Mouse (Mus musculus) liver, embryonic 15.5 days (tissue): ENCODE measurements around the gene Scp2d1. TPM values are rescaled to one million over a fixed set of nuclear protein-coding genes. Genes with fewer than 3 reads are reported as not detected.

Source experiments
- ATAC-seq: fragments of 200-750 bp; cut with Nextera tagmentation; 2 replicates; pipeline ENCODE4 v1.8.0; 2017; ENCODE audit warnings: moderate number of reproducible peaks, mild to moderate bottlenecking, moderate library complexity; ENCODE audit not compliant: insufficient read depth
- H3K27ac ChIP-seq: fragments of 300-500 bp; sonication (generic); replicated peaks from 2 replicates; pipeline ENCODE4 v1.5.1; 2015; ENCODE audit warnings: mild to moderate bottlenecking, inconsistent platforms
- H3K27me3 ChIP-seq: fragments of 300-500 bp; sonication (generic); 2 replicates; pipeline ENCODE4 v1.6.1; 2015; ENCODE audit warnings: mild to moderate bottlenecking, inconsistent platforms
- H3K36me3 ChIP-seq: fragments of 300-500 bp; sonication (generic); replicated peaks from 2 replicates; pipeline ENCODE4 v1.6.1; 2015; ENCODE audit warnings: moderate library complexity, mild to moderate bottlenecking, inconsistent platforms
- H3K4me1 ChIP-seq: fragments of 300-500 bp; sonication (generic); replicated peaks from 2 replicates; pipeline ENCODE4 v1.6.1; 2015; ENCODE audit warnings: inconsistent platforms
- H3K4me2 ChIP-seq: fragments of 300-500 bp; sonication (generic); 2 replicates; pipeline ENCODE4 v1.6.1; 2015; ENCODE audit warnings: moderate library complexity, mild to moderate bottlenecking, inconsistent platforms
- H3K4me3 ChIP-seq: fragments of 300-500 bp; sonication (generic); replicated peaks from 2 replicates; pipeline ENCODE4 v1.5.1; 2015; ENCODE audit warnings: mild to moderate bottlenecking, inconsistent platforms
- H3K9ac ChIP-seq: fragments of 300-500 bp; sonication (generic); 2 replicates; pipeline ENCODE4 v1.6.1; 2015; ENCODE audit warnings: moderate library complexity, mild to moderate bottlenecking, inconsistent platforms
- H3K9me3 ChIP-seq: fragments of 300-500 bp; sonication (generic); replicated peaks from 2 replicates; pipeline ENCODE4 v1.6.1; 2016; ENCODE audit warnings: inconsistent platforms
- WGBS: fragments of 180-500 bp; shearing (Covaris S2); methylation state at CpG from one replicate; pipeline ENCODE4 v1.1.7; 2015; ENCODE audit warnings: mixed read lengths; ENCODE audit not compliant: insufficient replicate concordance; 5-methylcytosine and 5-hydroxymethylcytosine counted together
- polyA plus RNA-seq: library from polyadenylated mRNA; unstranded; fragments of >200 nt; fragmentation: Nextera tagmentation; extraction: Ambion mirVana; gene quantifications from 2 replicates; pipeline ENCODE4 v1.2.1, GENCODE M21; 2015

Scp2d1 gene
- polyA plus RNA-seq, 1 experiment from 2014 or later, result not detected

DNA sequence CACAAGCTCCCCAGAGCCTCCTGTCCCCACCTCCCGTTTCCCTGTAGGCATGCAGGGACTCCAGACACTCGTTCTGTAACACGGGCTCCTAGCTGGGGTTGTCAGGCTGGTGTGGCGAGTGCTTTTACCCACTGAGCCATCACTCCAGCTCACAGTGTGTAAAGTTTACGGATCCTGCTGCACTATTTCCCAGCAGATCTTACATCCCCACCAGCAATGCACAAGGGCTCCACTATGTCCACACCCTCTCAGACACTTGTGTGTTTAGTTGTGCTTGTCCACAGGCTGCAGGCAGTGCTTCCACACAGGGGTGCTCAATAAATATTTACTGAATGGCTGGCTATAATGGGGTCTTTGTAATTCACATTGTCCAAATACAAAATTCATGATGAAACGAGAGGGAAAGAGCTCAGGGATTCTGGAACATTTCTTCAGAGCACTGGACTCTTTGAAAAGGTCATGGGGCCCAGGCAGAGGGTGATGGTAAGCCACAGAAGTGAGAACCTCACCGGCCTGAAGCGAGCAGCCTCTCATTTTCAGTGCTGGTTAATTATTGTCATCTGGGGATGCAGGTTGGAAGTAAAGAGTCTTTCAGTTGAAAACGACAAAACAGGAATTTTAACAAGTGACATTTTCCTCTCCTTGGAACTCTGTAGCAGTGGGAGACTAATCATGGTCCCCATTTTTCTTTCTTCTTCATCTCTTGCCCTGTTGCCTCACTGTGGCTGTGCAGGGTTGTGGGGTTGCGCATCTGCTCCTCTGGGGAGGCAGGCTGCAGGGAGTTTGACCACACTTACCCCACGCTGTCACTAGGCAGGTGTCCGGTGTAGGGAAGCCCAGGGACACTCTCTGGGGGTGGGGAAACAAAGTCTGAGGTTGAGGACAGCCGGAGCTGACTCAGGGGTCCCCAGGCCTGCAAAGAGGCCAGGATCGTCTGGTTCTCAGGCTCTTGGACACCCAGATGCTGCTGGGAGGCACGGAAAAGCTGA is 15.4 kb upstream of the Scp2d1 start:
- H3K36me3 ChIP-seq, result no peaks in the 10 kb centered on the region
- WGBS, result 48% methylated on average over 15 of the region's 15 CpGs
- no peak overlapping the region for H3K27ac ChIP-seq
- ATAC-seq, result no peak
- no peaks in the 10 kb centered on the region for H3K27me3 ChIP-seq
- no peaks in the 10 kb centered on the region for H3K9me3 ChIP-seq
- no peak overlapping the region for H3K4me3 ChIP-seq
- no peak overlapping the region for H3K4me2 ChIP-seq
- H3K4me1 ChIP-seq, result no peaks in the 10 kb centered on the region
- no peak overlapping the region for H3K9ac ChIP-seq

DNA sequence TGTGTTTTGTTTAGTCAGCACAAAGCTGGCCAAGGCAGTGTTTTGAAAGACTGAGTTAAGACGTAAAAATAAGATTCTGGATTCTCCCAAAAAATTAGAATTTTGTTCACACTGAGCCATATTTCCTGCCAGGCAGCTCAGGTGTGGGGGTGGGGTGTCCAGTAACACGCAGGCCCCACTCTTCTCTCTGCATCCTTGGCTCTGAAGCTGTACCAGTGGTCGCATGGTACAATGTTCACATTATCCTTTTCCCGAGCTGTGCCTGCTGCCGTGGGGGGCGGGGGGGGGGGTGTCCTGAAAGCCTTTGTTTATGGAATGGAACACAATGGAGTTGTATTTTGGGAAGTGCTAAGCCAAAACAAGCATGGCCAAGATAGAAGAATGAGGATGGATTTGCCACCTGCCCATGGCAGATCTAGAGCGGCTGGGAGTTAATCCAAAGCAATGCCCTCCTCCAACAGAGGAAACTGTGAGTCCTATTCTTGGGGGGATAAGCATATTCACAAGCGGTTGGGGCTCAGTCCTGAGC is 5.1 kb downstream of the Scp2d1 start:
- H3K4me2 ChIP-seq, result no peak overlapping the region
- no peaks in the 10 kb centered on the region for H3K9me3 ChIP-seq
- H3K4me3 ChIP-seq, result no peak overlapping the region
- H3K4me1 ChIP-seq, result no peaks in the 10 kb centered on the region
- 68% methylated on average over 8 of the region's 8 CpGs for WGBS
- H3K27me3 ChIP-seq, result no peaks in the 10 kb centered on the region
- no peak overlapping the region for H3K9ac ChIP-seq
- no peaks in the 10 kb centered on the region for H3K36me3 ChIP-seq
- no peak overlapping the region for H3K27ac ChIP-seq
- no peak for ATAC-seq

DNA sequence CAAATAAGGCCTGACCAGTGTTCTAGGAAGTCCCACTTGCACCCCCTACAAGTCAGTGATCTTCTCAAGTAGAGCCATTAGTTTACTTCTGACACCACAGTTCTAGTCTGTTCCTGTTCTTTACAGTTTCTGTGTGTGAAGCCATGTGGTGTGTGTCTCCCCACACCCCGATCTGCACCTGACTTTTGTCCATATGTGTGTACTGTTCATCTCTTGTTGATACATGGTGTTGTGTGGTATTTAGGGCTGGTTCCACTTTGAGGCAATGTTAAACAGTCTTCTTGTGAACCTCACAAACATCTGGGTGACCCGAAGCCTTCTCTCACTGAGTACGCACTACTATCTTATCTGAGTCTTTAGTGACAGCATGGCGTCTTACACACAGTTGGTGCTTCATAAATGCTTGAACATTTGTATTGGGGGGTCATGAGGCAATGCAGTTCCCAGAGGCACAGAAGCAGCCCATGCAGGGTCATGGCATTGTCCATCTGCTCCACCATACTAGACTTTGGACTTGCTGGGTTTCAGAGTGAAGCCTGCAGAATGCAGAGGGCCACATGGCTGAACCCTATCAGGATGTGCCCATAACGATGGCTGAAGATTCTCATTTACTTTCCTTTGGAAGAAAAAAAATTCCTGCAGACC is 13.3 kb downstream of the Scp2d1 start:
- H3K27ac ChIP-seq, result no peak overlapping the region

DNA sequence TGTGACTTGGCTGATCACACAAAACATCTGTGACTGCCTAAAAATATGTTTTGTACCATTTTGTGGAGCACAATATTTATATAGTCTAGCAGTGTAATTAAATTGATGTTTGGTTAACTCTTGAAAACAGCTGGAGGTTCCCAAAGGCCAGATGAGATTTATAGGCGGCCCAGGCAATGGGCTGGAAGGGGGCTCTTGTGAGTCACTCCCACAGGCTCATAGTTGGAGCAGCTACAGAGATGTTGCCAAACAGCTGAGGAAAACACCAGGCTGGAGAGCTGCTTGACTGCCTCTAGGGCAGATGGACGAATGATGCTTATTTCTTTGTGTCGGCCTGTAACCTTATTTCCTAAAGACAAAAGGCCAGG is 13.8 kb downstream of the Scp2d1 start:
- WGBS, result 67% methylated on average over 3 of the region's 3 CpGs
- Histone ChIP-seq H3K4me3 (no peak overlapping the region), H3K27me3 (no peaks in the 10 kb centered on the region), H3K36me3 (no peaks in the 10 kb centered on the region), H3K9ac (no peak overlapping the region), H3K27ac (no peak overlapping the region), H3K4me2 (no peak overlapping the region), H3K9me3 (no peaks in the 10 kb centered on the region), H3K4me1 (no peaks in the 10 kb centered on the region)
- no peak for ATAC-seq

More for the DNA sequence above, 13.3 kb downstream of the Scp2d1 start:
- Histone ChIP-seq H3K9ac (no peak overlapping the region), H3K4me3 (no peak overlapping the region), H3K4me1 (no peaks in the 10 kb centered on the region), H3K27me3 (no peaks in the 10 kb centered on the region), H3K36me3 (no peaks in the 10 kb centered on the region), H3K9me3 (no peaks in the 10 kb centered on the region), H3K4me2 (no peak overlapping the region)
- ATAC-seq, result no peak
- WGBS, result 62% methylated on average over 5 of the region's 5 CpGs

DNA sequence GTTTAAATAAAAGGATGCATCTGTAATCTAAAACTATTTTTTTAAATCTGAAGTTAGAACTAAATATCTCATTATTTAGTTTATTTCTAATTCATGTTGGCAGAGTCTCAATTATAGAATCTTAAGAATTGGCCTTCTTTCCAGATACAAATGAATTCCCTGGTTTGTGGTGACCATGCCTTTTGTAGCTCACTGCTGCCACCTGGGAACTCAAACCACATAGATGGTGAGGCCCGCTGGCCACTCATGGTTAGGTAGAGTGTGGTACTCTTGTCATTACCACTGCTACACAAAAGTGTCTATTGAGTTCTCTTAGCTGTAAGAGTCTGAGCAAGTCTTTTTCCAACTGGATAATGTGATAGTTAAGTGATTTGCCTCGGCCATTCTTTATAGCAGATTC is 45.4 kb downstream of the Scp2d1 start:
- Histone ChIP-seq H3K4me3 (no peak overlapping the region), H3K4me1 (no peaks in the 10 kb centered on the region), H3K4me2 (no peak overlapping the region), H3K9ac (no peak overlapping the region), H3K27me3 (no peaks in the 10 kb centered on the region), H3K9me3 (no peaks in the 10 kb centered on the region), H3K36me3 (no peaks in the 10 kb centered on the region), H3K27ac (no peak overlapping the region)
- ATAC-seq, result no peak
- WGBS, result 50% methylated on average over 2 of the region's 2 CpGs

Other genes starting within 250 kb of the Scp2d1 start
- gene Smim26, start 229.6 kb upstream of the Scp2d1 start, polyA plus RNA-seq, result 12.0 and 16.5 TPM in 2 replicates
- 16.7 and 17.5 TPM in 2 replicates for gene Dtd1, start 223.8 kb upstream of the Scp2d1 start, polyA plus RNA-seq